Mouse (Mus musculus): ENCODE results near the gene Il19.

Il19 gene

DNA sequence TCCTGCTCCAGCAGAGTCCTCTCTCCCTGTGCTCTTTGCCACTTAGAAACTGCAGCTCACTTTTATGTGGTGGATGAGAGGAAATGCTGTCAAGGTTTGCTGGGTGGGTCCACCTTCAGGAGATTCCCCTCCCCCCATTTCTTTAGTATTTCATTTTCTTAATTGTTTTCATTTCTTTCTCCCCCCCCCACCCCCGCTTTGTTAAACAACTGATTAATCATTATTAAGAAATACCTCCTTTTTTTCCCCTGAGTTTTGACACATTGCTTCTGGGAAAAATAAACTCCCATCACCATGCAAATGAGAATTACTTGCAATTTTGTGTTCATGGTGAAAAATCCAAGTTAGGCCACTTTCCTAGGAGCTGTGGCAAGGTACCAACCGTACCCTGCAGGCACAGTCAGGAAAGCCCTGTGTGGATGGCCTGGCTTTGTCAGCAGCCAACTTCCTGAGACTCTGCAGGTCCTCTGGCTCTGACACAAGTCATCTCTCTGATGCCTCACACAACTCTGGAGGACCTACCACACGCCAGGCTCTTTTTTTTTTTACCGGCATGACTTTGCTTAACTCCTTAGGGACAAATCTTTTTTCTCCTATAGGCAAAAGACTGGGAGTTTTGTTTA lies at the start of gene Il19:
TSS of gene Il19 (minus strand) at position 51 of the 623 bp plus-strand sequence.
- no peak for DNase-seq (ENCODE audit: low read depth)

- no peak for DNase-seq (ENCODE audit: low read depth)
Measured at GRCm38 (mm10) chr1:130989331-130989730, 49.4 kb upstream of the Il19 start.

GRCm38 (mm10) chr1:130987418-130987817 lies 47.5 kb upstream of the Il19 start:
- DNase-seq (ENCODE audit: low read depth), result no peak

GRCm38 (mm10) chr1:130987001-130987400 lies 47.1 kb upstream of the Il19 start:
- no peak for DNase-seq (ENCODE audit: low read depth)

GRCm38 (mm10) chr1:130984441-130984840 lies 44.5 kb upstream of the Il19 start:
- no peak for DNase-seq (ENCODE audit: low read depth)

- DNase-seq (ENCODE audit: low read depth), result no peak
Measured at GRCm38 (mm10) chr1:130979455-130979854, 39.5 kb upstream of the Il19 start.

DNA sequence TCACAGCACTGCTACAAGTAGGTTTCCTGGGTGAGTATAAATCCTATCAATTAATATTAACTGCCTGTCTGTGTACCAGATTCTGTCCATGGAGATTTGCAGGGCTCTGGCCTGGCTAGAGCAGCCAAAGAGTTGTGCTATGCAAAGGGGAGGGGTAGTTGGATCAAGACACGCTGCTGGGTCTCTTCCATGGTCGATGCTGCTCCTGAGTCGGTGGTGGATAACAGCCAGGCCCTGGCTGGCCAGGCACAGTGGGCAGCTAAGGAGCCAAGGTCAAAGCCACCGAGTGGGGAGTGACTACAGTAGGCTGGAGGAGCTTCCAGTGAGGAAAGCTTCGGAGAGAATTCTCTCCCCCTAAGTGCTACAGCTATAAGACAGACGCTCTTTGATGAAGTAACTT lies 24.0 kb upstream of the Il19 start:
- DNase-seq (ENCODE audit: low read depth), result no peak

DNA sequence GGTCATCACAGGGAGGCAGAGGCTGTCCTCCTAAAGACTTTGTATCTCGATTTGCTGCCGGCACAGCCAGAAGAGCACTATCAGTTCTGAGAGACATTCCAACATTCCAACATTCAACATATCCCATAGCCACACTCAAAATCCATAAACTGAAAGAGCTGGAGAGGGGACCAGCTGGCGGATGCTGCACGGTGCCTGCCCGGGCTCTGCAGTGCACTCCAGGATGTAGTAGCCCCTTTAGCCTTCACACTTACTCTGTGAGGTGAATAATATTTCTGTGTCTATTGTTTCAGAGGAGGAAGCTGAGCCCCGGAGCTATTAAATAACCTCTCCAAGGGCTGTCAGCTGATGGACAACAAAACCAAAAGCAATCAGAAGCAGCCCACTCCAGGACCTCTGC lies 7.0 kb upstream of the Il19 start:
- DNase-seq (ENCODE audit: low read depth), result no peak

GRCm38 (mm10) chr1:130941801-130942200 lies 1.9 kb upstream of the Il19 start:
- DNase-seq (ENCODE audit: low read depth), result no peak

GRCm38 (mm10) chr1:130938192-130938591 lies 1.7 kb downstream of the Il19 start:
- DNase-seq (ENCODE audit: low read depth), result no peak

DNA sequence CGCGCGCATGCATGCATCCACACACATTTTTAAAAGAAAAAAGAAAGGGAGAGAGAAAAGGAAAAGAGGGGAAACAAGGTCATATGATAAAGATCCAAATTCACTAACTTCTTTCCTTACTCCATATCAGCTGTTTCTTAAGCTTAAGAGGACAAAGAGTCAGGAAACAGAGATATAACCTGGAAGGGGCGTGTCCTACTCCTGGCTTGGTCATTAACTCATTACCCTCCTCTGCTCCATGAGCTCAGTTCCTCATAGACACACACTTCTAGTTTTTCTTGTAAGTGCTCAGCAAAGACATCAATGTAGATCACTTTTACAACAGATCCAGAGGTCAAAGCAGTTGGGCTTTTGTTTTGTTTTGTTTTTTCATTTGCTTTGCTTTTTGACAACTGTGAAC lies 2.7 kb downstream of the Il19 start:
- no peak for DNase-seq (ENCODE audit: low read depth)

GRCm38 (mm10) chr1:130936351-130936750 lies 3.6 kb downstream of the Il19 start:
- no peak for DNase-seq (ENCODE audit: low read depth)

DNA sequence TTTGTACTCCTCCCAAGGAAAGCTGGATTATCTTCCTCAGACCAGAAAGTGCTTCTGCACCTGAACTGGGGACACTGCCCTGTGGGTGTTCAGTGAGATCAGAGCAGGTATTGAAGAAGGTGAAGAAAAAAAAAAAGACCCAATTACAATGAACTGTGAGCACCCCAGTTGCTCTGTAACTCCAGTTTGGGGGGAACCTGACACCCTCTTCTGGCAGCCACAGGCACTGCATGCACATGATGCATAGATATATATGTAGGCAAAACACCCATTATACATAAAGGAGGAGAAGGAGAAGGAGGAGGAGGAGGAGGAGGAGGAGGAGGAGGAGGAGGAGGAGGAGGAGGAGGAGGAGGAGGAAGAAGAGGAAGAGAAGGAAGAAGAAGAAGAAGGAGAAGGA lies 13.4 kb downstream of the Il19 start:
- no peak for DNase-seq (ENCODE audit: low read depth)

- no peak for DNase-seq (ENCODE audit: low read depth)
Measured at GRCm38 (mm10) chr1:130918323-130918980, 21.5 kb downstream of the Il19 start.

DNA sequence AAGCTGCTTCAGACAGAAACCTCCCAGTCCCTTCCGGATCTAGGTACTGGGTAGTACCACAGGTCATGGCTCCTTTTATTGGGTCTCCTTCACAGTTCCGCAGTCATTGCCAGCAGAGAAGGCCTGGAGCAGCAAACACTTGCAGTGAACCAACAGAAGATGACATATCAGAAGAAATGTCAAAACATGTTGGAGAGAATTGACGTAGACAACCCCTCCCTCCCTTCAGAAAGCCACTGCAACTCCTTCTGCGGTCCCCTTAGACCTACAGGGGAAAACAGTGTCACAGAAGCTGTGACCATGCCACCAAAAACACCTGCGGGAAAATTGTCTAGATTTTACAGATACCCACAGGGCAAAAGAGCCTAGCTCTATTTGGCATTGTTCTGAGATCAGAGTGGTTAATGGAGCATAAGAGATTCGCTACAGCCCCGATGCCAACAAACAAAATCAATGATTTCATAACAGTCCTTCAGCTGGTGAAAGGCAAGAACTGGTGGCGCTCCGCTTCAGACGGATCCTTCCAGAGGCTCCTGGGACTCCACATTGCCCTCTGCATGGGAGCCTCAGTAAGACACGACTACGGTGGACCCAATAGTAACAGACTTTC lies 28.4 kb downstream of the Il19 start, which contains the start of gene Il20:
TSS of gene Il20 (minus strand) at position 51 of the 610 bp plus-strand sequence.
- DNase-seq (ENCODE audit: low read depth), result no peak

DNA sequence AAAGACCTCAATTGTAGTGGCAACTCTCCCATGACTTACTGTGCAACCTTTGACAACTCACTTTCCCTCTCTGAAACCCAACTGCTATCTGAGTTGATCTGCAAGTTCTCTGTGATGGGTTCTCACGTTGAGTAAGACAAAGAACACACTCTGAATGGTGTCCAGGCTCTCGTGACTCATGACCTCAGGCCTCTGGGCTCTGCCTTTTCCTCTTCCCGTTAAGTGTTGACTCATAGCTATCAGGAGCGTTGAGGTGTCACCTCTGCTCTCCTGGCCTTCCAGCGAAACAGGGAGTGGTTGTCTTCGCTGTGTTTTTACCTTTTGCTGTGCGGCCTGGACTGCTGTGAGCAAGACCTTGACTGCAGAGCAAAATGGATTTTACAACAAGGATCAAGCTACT lies 37.4 kb downstream of the Il19 start:
- peak; percentile 3 for DNase-seq (ENCODE audit: low read depth)

- DNase-seq (ENCODE audit: low read depth), result no peak
Measured at GRCm38 (mm10) chr1:130894468-130894867, 45.4 kb downstream of the Il19 start.

DNA sequence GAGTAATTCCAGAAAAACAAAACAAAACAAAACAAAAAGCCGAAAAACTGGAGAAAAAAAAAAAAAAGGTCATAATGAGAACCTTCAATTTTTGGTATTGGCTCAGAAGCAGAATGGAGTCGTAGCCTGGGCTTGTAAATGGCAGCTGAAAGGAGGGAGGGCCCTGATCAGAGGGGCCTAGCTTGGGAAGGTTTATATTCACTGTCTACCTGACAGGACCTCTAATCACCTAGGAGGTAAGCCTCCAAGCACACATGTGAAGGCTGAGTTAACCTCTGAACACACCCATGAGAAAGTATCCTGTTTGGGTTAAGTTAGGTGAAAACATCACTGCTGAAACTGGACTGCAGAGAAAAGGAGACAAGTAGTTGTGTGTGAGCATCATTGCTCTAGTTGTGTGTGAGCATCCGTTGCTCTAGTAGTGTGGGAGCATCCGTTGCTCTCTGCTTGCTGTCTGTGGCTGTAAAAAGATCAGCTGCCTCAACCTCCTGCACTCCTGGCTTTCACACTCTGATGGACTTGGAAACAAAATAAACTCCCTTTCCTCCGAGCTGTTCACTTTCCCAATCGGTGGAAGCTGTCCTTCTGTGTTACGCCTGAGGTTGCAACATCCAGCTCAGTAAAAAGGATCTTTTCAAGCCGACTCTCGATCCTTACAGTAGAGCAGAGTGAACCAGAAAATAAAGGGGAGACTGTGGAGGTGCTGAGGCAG lies 46.4 kb downstream of the Il19 start:
- DNase-seq (ENCODE audit: low read depth), result no peak

DNA sequence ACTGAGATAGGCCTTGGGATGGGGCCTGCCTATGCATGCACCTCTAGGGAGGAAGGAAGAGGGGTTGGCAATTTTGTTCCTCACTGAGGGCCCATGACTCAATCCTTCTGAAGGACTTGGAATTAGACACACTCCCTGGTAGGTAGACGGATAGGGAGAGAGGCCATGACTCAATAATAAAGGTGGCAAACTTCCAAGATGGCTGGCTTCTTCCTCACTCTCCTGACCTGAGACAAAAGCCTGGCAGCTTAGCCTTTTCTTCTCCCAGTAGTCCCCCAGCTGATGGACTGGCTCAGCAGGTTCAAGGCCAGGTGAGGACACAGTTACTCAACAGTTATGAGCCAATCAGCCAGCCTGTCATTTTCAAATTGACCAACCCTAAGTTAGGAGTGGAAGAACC lies 47.5 kb downstream of the Il19 start:
- no peak for DNase-seq (ENCODE audit: low read depth)

GRCm38 (mm10) chr1:130887354-130887753 lies 52.6 kb downstream of the Il19 start, which contains the start of gene Il24:
TSS of gene Il24 (minus strand) at chr1:130887454.
- no peak for DNase-seq (ENCODE audit: low read depth)

- no peak for DNase-seq (ENCODE audit: low read depth)
Measured at GRCm38 (mm10) chr1:130883146-130883545, 56.8 kb downstream of the Il19 start.
